Mouse (Mus musculus): ENCODE data around the gene Cpsf3.
A peak's percentile ranks its signal among the peaks of the same experiment; 100 is the strongest.

Cpsf3 gene

DNA sequence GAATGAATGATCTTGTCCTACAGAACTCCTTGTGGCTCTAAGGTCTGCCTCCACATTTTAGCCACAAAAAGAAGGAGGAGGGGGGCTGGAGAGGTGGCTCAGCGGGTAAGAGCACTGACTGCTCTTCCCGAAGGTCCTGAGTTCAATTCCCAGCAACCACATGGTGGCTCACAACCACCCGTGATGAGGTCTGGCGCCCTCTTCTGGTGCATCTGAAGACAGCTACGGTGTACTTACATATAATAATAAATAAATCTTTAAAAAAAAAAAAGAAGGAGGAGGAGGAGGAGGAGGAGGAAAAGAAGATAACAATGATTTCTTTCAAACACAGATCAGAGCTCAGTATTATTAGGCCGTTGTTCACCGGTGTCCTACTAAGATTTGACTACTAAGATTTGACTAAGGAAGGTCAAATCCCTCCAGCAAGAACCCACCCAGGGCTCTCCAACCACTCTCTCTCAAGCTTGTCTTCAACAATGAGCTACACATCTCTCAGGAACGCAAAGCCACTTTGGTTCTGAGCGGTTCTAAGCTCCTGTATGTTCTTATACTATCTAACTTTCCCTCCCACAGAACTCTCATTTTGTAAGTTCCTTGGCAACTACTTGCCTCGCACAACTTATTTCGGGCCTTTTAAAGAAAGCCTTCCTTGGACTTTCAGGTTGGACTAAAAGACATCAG lies at the start of gene Cpsf3:
TSS of gene Cpsf3 (plus strand) at position 631 of the 681 bp plus-strand sequence.
- no peak for DNase-seq (ENCODE audit: low spot score)

DNA sequence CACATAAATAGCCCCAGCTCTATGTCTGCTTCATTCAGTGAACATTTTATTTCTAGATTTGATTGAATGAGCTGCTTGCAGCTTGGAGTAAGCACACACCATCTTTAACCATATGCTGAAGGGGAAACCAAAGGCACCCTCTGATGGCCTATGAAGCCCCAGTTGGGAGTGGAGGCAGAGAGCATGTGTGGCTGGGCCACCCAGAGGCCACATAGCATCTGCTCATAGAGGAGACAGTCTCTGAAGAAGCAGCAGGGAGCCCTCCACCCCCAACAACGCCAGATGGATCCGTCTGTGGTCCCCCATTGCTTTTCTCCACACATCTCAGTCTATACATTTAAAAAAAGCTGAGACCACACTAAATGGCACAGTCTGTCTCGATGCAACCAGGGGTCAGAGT lies 43.2 kb upstream of the Cpsf3 start:
- DNase-seq (ENCODE audit: low spot score) = no peak

DNA sequence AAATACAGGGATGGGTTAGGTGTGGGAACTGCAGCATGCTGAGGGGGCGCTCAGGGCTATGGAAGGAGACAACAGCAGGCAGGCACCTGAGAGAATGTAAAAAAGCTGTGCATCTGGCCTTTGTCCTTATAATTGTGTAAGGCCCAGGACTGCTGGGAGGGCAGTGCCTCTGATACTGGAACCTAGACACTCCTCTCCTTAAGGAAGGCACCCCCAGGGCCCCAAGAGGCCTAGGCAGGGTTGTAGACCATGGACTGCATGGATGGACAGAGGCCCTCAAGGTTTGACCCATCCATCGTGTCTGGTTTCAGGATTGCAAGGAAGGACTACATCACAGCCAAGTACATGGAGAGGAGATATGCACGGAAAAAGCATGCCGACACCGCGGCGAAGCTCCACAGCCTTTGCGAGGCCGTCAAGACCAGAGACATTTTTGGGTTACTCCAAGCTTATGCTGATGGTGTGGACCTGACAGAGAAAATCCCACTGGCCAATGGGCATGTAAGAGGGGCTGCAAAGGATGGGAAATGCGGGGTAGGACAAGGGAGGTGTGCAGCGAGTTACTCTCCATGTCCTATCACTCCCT lies 40.7 kb upstream of the Cpsf3 start:
- no peak for DNase-seq (ENCODE audit: low spot score)

DNA sequence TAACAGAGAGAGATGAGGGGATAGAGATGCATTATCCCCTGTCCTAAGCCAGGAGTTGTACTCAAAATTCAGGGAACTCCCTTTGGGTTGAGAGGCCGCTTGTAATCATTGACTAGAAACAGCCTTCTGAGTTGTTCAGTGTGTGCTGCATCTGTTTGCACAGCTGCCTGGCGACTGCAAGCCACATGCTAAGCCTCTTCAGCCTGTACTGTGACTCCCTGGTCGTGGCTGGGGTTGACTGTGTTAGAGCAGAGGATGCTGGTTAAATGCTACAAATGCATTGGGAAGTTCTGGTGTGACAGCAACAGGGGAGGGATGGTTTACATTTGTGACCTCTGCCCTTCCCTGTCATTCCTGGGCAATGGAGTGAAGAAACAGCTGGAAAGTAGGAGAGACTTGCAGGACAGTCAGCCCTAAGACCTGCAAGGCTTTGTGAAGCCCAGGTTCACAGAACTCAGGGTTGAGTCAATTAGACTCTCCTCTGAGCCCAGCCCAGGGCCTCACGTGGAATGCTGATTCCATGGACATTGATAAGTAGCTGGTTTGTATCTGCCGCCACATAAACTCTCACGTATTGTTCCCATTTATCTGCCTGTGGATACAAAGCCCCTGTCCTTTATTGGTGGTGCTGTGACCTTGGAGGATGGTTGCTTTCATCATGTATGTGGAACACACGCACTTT lies 37.3 kb upstream of the Cpsf3 start:
- no peak for DNase-seq (ENCODE audit: low spot score)

DNA sequence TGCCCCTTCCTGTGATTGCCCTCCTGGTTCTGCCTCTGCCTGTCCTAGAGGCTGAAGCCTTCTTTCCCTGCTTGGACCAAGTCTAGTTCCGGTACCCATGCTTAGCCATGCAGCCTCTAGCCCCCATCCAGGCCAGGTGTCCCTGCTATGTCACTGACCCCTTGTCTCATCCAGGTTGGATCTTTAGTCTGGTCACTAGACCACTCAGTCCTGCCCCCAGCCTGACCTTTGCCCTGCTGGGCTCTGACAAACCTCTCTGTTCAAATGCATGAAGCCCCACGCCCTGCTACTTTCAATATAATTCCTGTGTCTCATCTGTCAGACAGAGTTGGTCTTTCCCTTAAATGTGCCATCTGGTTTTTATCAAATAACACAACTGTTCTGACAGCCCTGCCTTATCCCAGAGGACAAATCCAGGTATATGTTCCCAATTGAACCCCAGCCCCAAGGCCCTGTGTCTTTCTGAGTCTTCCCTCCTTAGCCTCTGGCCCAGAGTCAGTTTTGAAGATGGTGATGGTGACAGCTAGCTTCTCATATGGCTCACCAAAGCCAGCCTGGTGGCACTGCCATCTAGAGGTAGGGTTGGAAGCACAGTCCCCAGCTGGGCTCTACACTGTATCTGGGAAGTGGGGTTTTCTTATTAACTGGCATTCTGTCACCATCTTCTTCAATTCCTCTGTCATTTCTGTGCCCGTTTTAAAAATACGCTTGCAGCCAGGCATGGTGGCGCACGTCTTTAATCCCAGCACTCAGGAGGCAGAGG lies 24.5 kb upstream of the Cpsf3 start:
- no peak for DNase-seq (ENCODE audit: low spot score)

DNA sequence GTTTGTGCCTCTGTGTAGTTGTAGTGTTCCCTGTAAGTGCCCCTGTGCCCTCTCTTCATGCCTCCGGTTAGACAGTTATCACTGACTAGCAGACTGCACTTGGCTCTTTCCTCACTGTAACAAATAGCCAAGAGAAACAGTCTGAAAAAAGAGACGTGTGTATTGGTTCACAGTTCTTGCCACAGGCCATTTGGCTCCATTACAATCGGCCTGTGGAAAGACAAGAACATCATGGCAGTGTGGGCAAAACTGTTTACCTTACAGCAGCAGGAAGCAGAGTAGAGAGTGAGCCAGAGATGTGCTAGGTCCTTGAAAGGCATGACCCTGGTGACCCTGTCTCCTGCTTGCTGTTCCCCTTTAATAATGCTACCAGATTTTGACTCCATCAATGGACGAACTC lies 23.7 kb upstream of the Cpsf3 start:
- no peak for DNase-seq (ENCODE audit: low spot score)

DNA sequence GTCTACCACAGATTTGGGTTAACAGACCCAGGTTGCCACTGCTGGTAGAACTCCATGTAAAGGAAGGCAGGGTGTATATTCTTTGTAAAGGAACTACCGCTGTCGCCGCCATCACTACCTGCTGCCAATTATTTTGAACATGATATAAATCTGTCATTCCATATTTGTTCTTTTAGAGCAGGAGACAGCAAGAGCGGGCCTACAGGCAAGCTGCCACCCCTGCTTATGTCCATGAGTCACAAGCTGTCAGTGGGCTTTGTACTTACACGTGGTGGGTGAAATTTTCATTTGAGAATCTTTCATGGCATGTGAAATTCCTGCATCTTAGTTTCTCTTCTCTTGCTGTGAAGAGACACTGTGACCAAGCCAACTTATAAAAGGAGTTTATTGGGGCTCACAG lies 21.9 kb upstream of the Cpsf3 start:
- no peak for DNase-seq (ENCODE audit: low spot score)

DNA sequence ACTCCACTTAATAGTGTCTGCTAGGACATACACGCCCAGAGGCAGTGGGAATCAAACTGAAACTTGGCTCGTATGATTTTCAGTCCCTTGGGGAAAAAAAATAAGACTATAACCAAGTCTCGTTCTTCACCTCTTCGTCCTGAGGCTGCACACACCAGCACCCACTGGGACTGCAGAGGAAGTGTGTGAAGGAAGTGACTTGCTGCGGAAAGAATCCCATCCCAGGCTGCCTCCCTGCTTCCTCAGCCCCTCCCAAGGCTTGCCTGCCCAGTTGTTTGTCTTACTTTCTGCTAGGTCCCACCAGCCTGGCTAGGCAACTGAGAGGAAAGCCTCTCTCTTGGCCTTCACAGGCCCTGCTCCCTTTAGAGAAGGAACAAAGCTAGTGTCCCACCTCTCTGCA lies 20.9 kb upstream of the Cpsf3 start:
- no peak for DNase-seq (ENCODE audit: low spot score)

DNA sequence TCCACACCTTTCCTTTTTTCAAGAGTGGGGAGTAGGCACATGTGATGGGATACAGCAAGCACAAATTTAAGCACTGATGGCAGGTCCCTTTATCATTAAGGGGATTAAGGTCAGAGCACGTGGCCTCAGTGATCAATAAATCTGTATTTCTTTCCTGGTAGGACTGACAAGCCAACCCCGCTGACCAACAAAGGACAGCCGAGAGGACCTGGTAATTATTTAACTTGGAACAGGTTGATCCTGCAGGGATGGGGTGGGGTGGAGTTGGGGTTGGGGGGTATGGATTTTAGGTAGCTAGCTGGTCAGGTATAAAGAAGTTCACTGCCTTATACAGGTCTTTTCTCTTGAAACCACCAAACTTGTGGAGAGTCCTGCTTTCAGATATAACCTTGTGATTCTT lies 20.2 kb upstream of the Cpsf3 start:
- DNase-seq (ENCODE audit: low spot score) = no peak

DNA sequence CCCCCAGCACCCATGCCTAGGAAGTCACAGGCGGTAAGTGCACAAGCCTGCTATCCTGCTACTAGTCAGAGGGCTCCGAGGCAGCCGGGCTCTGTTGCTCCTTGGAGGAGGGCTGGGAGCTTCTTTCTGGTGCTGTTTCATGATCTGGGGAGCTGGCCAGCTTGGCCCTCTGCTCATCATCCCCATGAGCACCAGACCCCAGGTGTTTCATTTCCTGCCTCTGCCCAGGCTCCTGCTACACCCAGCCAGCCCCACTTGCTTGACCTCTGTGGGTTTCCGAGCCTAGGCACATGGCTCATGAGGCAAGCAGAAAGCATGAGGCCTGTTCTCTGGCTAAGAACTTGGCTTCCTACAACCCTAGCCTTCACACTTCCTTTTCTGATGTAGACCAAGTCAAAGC lies 19.7 kb upstream of the Cpsf3 start:
- no peak for DNase-seq (ENCODE audit: low spot score)

DNA sequence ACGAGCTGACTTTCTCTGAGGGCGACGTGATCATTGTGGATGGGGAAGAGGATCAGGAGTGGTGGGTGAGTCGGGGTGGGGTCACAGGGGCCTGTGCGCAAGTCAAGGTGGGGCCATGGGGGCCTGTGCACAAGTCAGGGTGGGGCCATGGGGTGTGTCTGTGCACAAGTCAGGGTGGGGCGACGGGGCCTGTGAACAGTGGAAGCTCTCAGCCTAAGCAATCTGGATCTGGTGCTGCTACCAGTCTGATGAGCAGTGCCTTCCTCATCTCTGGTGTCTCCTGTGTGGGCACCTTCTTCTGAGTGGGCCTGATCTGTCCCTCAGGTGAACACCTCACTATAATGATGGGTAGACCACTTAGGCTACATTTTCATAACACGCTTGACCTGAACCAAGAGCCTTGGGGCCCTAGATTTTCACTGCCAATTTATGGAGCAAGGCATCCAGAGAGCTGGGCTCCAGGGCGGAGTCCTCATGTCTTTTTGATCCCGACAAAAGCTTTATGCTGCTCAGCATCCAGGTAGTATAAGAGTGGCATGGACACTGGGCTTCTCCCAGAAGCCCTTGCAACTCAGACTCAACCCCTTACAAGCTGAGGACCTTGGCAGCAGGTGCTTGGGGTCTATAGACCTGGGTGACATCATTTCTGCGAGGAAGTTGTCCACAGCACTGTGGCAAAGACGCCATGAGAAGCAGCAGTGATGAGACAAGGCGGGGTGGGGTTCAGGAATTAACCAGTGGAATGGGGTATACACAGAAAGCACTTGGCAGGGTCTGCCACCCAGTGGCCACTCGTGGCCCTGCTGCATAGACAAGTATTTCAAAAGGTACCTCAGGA lies 19.0 kb upstream of the Cpsf3 start:
- peak; percentile 75 for DNase-seq (ENCODE audit: low spot score)

DNA sequence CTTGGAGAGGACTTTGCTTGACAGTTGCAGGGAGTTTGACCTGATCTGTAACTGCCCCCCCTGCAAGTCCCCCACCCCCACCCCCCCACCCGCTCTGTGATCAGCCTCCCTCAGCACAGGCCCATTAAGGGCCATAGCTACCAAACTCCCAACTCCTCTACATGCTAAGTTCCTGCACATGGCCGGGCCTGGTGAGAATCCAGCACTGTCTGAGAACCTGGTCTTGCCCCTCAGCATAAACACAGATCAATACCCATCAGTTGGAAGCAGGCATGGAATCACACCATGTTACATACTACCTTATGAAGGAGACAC lies 18.4 kb upstream of the Cpsf3 start:
- DNase-seq (ENCODE audit: low spot score) = no peak

DNA sequence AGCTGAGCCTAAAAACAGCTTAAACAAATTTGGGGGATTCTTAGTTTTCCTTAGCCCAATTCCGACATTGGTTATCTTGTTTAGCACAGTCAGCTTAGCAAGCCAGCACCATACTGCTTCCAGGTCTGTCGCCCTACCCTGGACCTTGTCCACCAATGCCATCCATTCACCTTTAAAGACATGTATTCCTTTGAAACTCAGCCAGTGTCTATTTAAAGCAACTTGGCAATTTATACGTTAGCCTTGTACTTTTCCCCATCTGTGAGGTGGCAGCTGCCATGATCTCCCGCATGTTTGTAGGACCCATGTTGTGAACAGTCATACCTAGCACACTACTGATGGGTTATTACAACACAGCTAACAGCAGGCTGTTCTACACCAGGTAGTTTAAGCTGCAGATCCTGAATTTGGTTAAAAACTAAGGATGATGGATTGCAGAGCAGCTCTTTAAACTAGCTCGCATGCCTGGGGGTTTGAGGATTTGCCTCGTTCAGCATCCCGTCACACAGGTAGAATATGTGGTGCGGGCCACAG lies 17.0 kb upstream of the Cpsf3 start:
- no peak for DNase-seq (ENCODE audit: low spot score)

DNA sequence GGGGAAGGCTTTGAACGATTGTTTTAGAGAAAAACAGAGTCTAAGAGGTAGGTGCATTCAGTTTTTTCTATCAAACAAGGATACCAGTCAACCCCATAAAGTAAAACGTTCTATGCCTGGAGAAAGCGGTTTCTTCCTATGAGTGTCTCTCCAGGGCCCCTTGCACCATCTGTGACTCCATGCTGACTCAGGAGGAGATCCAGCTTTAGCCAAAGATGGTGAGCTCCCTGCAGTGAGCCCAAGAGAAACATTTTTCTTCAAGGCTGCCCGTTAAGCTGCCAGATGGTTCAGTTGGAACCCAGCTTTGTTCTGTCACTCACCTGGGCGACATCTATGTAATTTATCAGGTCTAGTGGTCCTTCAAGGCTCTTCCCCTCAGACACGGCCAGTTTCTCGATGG lies 10.7 kb upstream of the Cpsf3 start:
- no peak for DNase-seq (ENCODE audit: low spot score)

DNA sequence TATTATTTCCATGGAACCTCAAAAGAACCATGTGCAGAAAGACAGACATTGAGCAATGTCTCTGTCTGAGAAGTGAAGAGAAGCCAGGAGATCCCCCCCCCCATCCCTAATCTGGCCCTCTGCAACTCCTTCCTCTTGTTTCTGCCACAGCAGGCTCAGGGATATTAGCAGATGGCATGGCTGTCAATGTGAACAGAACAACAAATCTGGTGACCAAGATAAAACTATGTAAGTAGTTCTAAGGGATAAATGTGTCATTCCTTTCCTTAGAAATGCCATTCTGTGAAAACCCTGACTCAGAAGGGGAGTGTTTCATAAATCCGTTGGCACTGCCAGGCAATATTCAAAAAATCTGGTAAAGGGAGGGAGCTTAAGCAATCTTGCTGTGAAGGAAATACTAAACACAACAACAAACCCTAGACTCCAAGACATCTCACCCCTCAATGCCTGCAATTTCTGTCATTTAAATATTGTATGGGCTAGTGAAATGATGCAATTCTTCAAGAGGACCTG lies 7.8 kb upstream of the Cpsf3 start:
- DNase-seq (ENCODE audit: low spot score) = no peak

DNA sequence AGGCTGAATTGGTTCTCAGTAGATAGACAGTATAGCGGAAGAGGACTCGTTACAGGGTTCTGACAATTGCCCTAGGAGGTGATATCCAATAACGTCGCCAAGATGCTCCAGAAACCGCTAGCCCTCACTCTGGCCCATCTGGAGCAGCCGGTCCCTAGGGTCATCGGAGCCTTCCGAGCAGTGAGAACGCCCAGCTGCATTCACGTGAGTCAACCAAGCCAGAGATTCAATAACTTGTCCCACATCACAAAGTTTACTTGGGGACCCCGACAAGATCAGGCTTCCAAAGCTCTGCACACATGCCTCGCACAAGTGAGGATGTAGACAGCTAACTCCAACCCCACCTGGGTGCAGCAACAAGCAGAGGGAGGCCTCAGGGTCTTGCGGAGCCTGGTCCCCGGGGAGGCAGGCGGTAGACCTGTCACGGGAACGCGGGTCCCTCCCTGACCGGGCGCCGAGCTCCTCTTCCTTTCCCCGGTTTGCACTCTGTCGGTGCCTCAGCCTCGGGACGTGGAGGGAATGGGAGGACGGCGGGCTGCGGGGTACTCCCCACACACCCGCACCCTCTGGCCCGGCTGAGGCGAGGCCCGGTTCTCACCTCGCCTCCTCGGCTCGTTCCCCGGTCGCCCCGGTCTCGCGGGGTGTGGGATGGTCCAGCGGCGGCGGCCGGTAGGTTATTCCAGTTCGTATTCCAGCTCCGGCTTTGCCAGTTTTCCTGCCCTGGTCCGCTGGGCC lies 484 bp downstream of the Cpsf3 start:
- DNase-seq (ENCODE audit: low spot score) = no peak

DNA sequence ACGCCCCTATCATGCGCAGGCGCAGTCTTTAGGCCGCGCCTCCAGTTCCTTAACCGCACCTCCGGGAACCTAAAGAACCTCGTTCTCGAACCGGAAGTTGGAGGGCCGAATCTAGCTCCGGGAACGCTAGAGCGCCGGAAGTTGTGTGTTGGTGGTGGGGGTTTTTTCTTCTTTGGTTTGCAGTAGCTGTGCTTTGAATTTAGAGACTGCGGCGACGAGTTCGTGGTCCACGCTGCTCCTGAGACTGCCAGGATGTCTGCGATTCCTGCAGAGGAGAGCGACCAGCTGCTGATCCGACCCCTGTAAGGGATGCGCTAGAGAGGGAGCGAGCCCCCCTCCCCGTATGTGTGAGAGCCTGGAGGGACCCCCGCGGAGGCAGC lies 1.0 kb downstream of the Cpsf3 start, which contains the start of gene Itgb1bp1:
TSS of gene Itgb1bp1 (minus strand) at position 42 of the 380 bp plus-strand sequence.
- peak; percentile 99 for DNase-seq (ENCODE audit: low spot score)

DNA sequence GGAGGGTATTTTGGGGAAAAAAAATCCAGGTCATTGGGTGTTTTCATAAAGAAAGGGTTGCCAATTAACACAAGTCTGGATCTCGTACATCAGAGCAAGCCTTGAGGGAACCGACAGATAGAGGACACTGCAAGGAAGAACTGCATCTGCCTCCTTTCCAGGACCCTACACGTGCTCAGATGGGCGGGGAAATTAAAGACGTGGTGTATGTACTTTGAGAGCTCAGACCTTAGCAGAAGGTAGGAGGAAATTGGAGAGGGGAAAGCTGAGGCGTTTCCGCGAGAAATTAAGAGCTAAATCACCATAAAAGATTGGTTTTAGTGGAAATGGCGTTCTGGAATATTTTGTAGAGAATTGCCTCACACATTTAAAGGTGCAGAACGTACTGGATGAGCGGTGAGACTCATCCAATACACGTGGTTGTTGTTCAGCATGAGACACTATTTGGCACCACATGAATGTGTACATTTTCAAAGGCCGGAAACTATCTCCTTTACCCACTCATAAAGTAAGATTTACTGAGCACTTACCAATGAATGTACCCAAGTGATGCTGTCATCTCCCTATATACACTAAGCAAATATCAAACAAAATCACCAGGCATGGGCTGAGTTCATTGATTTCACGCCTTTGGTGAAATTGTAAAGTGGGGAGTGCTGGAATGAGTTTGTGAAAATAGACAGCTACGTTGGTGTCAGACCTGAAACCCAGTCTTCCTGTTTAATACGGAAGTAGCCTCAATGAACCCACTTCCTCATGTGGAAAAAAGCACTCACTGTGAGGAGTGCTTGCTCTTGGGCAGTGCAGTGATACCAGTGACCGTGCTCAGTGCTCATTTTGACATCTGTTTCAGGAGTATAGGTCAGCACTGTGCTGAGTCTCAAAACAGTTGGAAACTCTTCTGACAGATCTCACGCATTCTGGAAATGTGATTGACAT lies 1.8 kb downstream of the Cpsf3 start:
- no peak for DNase-seq (ENCODE audit: low spot score)

DNA sequence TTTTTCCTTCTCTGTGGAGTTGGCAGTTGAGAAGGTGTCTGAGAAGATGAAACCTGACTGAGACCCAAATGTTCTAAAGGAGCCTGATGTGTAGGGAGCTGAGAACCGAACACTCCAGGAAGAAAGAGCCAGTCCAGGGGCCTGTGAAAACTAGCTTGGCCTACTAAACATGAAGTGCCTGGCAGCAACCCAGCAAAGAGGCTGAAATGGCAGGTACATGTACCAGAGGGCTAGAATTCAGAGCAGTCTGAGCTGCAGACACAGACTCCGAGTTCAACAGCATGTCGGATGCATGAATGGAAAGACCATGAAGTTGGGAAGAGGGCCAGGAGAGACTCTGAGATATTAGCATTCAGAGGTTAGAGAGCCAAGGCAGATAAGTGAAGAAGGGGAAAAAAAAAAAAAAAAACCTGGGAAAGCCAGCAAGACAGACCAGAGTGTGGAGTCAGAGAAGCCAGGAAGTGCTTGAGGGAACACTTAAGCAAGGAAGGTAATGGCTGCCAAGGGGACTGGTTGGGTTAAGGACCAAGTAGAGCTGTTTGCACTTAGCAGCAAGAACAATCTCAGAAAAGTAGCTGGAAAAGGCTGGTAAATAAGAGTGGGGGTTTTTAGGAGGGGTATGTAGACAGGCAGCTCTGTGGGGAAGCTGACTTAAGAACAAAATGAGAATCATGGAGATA lies 3.7 kb downstream of the Cpsf3 start:
- no peak for DNase-seq (ENCODE audit: low spot score)
